Mouse (Mus musculus) lung, postnatal 0 days (tissue): ENCODE results near the gene Cic.
"Not testable (repeated sequence)": the region's sequence is repeated elsewhere in the genome, so short reads cannot be mapped to it uniquely, and the experiment has no call there.

ENCODE experiments used
- CTCF ChIP-seq: IDR thresholded peaks from 2 replicates; pipeline ENCODE4 v1.5.1; 2016; ENCODE audit warnings: antibody characterized with exemption, mild to moderate bottlenecking
- EP300 ChIP-seq: IDR thresholded peaks from 2 replicates; pipeline ENCODE4 v1.6.1; 2016; ENCODE audit warnings: antibody characterized with exemption, mild to moderate bottlenecking, control low read depth

DNA sequence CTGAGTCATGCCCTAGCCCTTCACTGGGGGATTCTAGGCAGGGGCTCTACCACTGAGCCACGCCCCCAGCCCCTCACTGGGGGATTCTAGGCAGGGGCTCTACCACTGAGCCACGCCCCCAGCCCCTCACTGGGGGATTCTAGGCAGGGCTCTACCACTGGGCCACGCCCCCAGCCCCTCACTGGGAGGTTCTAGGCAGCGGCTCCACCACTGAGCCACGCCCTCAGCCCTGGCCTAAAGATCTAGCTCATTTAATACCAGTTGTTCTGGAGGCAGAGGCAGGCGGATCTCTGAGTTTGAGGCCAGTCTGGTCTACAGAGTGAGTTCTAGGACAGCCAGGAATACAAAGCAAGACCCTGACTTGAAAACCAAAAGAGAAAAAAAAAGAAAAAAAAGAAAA is 57.9 kb downstream of the Cic start:
- TF ChIP-seq EP300, CTCF: not testable (repeated sequence)
